Mouse (Mus musculus) CH12.LX (cell line): Measurements from ENCODE around the gene Clca4b.

Source experiments
- CHD1 ChIP-seq: IDR thresholded peaks from 2 replicates; pipeline ENCODE4 v1.6.1; 2012; ENCODE audit warnings: low read depth, low read length, improper control_type of control experiment, inconsistent platforms
- CTCF ChIP-seq, 2 experiments: IDR thresholded peaks in 1 of 2; conservative IDR thresholded peaks in 1 of 2; 2 replicates each; pipeline ENCODE4 v1.5.1; 2011 to 2012; ENCODE audit warnings: low read depth in 2 of 2, low read length in 2 of 2, improper control_type of control experiment in 1 of 2, inconsistent platforms in 1 of 2, mild to moderate bottlenecking in 1 of 2, moderate library complexity in 1 of 2
- ELF1 ChIP-seq: IDR thresholded peaks from 2 replicates; pipeline ENCODE4 v1.6.1; 2014; ENCODE audit warnings: low read depth, mild to moderate bottlenecking, inconsistent platforms, low read length, improper control_type of control experiment
- HCFC1 ChIP-seq: IDR thresholded peaks from 2 replicates; pipeline ENCODE4 v1.6.1; 2012; ENCODE audit warnings: low read depth, mild to moderate bottlenecking, inconsistent platforms, low read length, improper control_type of control experiment
- IRF4 ChIP-seq: IDR thresholded peaks from 2 replicates; pipeline ENCODE4 v1.6.1; 2014; ENCODE audit warnings: low read depth, mild to moderate bottlenecking, inconsistent platforms, low read length, improper control_type of control experiment
- KAT2A ChIP-seq: IDR thresholded peaks from 2 replicates; pipeline ENCODE4 v1.6.1; 2012; ENCODE audit warnings: low read length, improper control_type of control experiment, inconsistent platforms; ENCODE audit not compliant: insufficient replicate concordance
- MAFK ChIP-seq: IDR thresholded peaks from 2 replicates; pipeline ENCODE4 v1.6.1; 2011; ENCODE audit warnings: low read length, improper control_type of control experiment; ENCODE audit not compliant: insufficient replicate concordance
- MAX ChIP-seq: IDR thresholded peaks from 2 replicates; pipeline ENCODE4 v1.6.1; 2011; ENCODE audit warnings: low read length, improper control_type of control experiment
- MYC ChIP-seq: IDR thresholded peaks from 2 replicates; pipeline ENCODE4 v1.6.1; 2011; ENCODE audit warnings: low read depth, mild to moderate bottlenecking, improper control_type of control experiment, low read length
- POLR2A ChIP-seq: IDR thresholded peaks from 2 replicates; pipeline ENCODE4 v1.6.1; 2011; ENCODE audit warnings: low read depth, mild to moderate bottlenecking, improper control_type of control experiment, low read length
- POLR2AphosphoS2 ChIP-seq: IDR thresholded peaks from 2 replicates; pipeline ENCODE4 v1.6.1; 2011; ENCODE audit warnings: low read depth, low read length, improper control_type of control experiment
- USF1 ChIP-seq: IDR thresholded peaks from 2 replicates; pipeline ENCODE4 v1.6.1; 2014; ENCODE audit warnings: low read depth, mild to moderate bottlenecking, inconsistent platforms, low read length, improper control_type of control experiment
- ZKSCAN1 ChIP-seq: IDR thresholded peaks from 2 replicates; pipeline ENCODE4 v1.6.1; 2012; ENCODE audit warnings: low read depth, inconsistent platforms, low read length, improper control_type of control experiment, borderline replicate concordance

- TF ChIP-seq POLR2AphosphoS2, result no peak
- TF ChIP-seq ZKSCAN1, result no peak
- TF ChIP-seq MAFK, result no peak
- no peak for TF ChIP-seq POLR2A
- TF ChIP-seq IRF4, result no peak
- TF ChIP-seq ELF1, result no peak
- no peak for TF ChIP-seq CHD1
- TF ChIP-seq CTCF (conservative IDR thresholded peaks at IDR 0.05 in 1 of 2, IDR thresholded peaks at IDR 0.05 in 1 of 2; ENCODE audit: low read depth in 2 of 2, low read length in 2 of 2), result no peak
- TF ChIP-seq MAX, result no peak
- no peak for TF ChIP-seq HCFC1
- TF ChIP-seq USF1, result no peak
- no peak for TF ChIP-seq MYC
- TF ChIP-seq KAT2A, result no peak
Measured at GRCm38 (mm10) chr3:144897042-144897678, 35.2 kb downstream of the Clca4b start.
